In the genomic region with DNA sequence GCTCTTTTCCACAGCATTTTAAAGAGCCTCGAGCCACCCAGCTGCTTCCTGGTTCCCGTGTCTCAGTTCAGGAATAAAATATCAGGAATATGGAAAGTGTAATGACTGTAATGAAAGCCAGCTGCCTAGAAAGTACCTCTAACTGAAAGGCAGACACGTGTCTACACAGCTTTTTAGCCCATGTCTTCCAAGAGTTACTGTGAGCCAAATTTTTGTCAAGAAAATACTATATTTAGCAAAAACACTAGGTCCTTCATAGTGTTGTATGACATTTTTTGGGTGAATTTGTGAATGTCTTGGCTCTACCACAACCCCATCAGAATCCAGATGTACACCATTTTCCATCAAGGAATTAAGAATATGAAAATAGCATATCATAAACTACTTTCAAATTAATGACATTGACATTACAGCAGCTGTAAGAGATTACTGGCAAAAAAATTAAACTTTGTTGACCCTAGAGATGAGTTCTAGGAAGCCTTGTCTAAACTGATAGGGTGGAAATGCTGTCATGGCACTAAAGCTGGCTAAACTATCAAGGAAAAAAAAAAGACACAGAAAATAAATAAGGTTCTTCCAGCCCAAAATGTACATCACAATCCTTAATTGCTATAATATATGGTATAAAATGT, we compare ENCODE assay signal across 14 mouse cellular contexts.
"Had no signal": no experiment of that assay in that cellular context is flagged by ENCODE, and none has a peak within 500 bp of the region (broad histone marks: within the 10 kb centered on the region; RNA-seq: fewer than 3 reads in every experiment).

No protein-coding gene starts in this region.

- H3K9ac ChIP-seq: limb, embryonic 12.5 days; liver, embryonic 15.5 days; midbrain, embryonic 13.5 days; neural tube, embryonic 15.5 days had no signal

- DNase-seq: kidney, adult 2 months; kidney, postnatal 36 days; layer of hippocampus, adult 9-11 months; layer of hippocampus, postnatal 36 days; lung, adult 2 months; right cerebral cortex, adult 18-20 months; thymus, adult 18-20 months; thymus, postnatal 14 days had no signal

- H3K36me3 ChIP-seq: limb, embryonic 12.5 days; liver, embryonic 15.5 days; midbrain, embryonic 13.5 days; neural tube, embryonic 15.5 days had no signal

- H3K4me2 ChIP-seq: limb, embryonic 12.5 days; liver, embryonic 11.5 days; liver, embryonic 15.5 days; midbrain, embryonic 13.5 days; neural tube, embryonic 15.5 days had no signal

- H3K27me3 ChIP-seq: limb, embryonic 12.5 days; liver, embryonic 15.5 days; midbrain, embryonic 13.5 days; neural tube, embryonic 15.5 days had no signal

- H3K9me3 ChIP-seq: limb, embryonic 12.5 days; liver, embryonic 15.5 days; midbrain, embryonic 13.5 days; neural tube, embryonic 15.5 days had no signal

- H3K4me3 ChIP-seq: limb, embryonic 12.5 days; liver, embryonic 15.5 days; midbrain, embryonic 13.5 days; neural tube, embryonic 15.5 days had no signal

- H3K27ac ChIP-seq: limb, embryonic 12.5 days; liver, embryonic 15.5 days; midbrain, embryonic 13.5 days; neural tube, embryonic 15.5 days had no signal

- H3K4me1 ChIP-seq: limb, embryonic 12.5 days; liver, embryonic 15.5 days; midbrain, embryonic 13.5 days; neural tube, embryonic 15.5 days had no signal

- ATAC-seq: intestine, embryonic 16.5 days; midbrain, embryonic 13.5 days had no signal
